Mouse (Mus musculus): ENCODE measurements at regions not wholly inside any gene's neighbourhood (a gene's known extent, or its start where the extent isn't known, plus 50 kb on each side); places are given as distances from the start of the nearest gene placed in this dataset.

DNA sequence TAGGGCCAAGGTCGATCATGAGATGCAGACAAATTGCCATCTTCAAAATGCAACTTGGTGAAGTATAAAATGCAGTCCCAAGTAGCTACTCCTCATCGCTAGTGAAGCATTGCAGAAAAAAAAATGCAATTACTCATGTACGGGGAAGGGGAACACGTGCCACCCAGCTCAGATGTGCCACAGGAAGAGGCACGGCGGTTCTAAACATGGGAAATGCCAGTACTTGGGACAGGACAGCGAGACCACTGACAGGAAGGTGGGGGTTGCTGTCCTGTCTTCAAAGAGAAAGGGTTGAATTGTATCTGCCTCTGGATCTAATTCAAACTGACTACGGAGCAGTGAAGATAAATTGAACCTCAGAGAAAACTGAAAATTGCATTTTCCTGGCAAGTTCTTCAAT is 104.6 kb upstream of the Ankrd1 start:
- no peak for TF ChIP-seq GATA1 (IDR thresholded peaks at IDR 0.05; ENCODE audit: borderline replicate concordance, low read length)
- no peak for TF ChIP-seq FLI1 (IDR thresholded peaks at IDR 0.05; ENCODE audit: low read length)

All from megakaryocyte, embryonic 14.5 days (primary cell).